In genomic region chr14:52006241-52006640, GRCm38 (mm10) we compare ENCODE assay signal across 11 mouse cellular contexts. TPM values are rescaled to one million over a fixed set of nuclear protein-coding genes. Genes with fewer than 3 reads are reported as not detected.
DNase-seq lines count a peak whose midpoint lies in the region; ATAC-seq and TF ChIP-seq lines count a peak whose summit lies in the region.
"Had no signal": no experiment of that assay in that cellular context is flagged by ENCODE, and none has a peak within 500 bp of the region (broad histone marks: within the 10 kb centered on the region; RNA-seq: fewer than 3 reads in every experiment).

No protein-coding gene starts in this region.

- no peaks in the 10 kb centered on the region for H3K4me1 ChIP-seq in MEL (ENCODE audit: control insufficient read depth in 1 of 2, insufficient read depth in 2 of 2, low read length in 2 of 2)
- H3K4me1 ChIP-seq in heart, postnatal 0 days (ENCODE audit: control insufficient read depth, insufficient read depth): peaks cover 18% of the 10 kb centered on the region

- H3K4me2 ChIP-seq in heart, postnatal 0 days (ENCODE audit: low read depth, low read length): peak overlapping the region; percentile 20; the same call in 1 of the 2 replicates

- ATAC-seq in heart, postnatal 0 days (ENCODE audit: insufficient read depth, low read depth): peak; percentile 43; the same call in 1 of the 2 replicates

- 41% methylated on average over 8 of the region's 8 CpGs for WGBS in heart, postnatal 0 days

- intact Hi-C loops in left cerebral cortex, adult 2 months (cut with DNase I): no loop called here
- intact Hi-C loops in left cerebral cortex, postnatal 25 days (cut with DNase I): loop anchor here (5.0 kb wide), 1 partner anchor 104 kb away; no protein-coding TSS in a partner anchor

- TF ChIP-seq RAD21 in MEL (IDR thresholded peaks at IDR 0.05; ENCODE audit: low read depth, low read length): no peak

- H3K27ac ChIP-seq in left cerebral cortex, adult 2 months: no peak overlapping the region
- H3K27ac ChIP-seq in MEL (ENCODE audit: control insufficient read depth, low read depth, low read length): no peak overlapping the region
- H3K27ac ChIP-seq in heart, postnatal 0 days (ENCODE audit: low read depth): no peak overlapping the region

- H3K9ac ChIP-seq in MEL (ENCODE audit: control insufficient read depth, low read depth, low read length, poor library complexity, severe bottlenecking): no peak overlapping the region
- H3K9ac ChIP-seq in heart, postnatal 0 days (replicated peaks; ENCODE audit: low read depth, low read length): no peak overlapping the region

- TF ChIP-seq EP300 in MEL (IDR thresholded peaks at IDR 0.05; ENCODE audit: low read depth in 1 of 2, low read length in 2 of 2): no peak
- no peak for TF ChIP-seq EP300 in heart, postnatal 0 days (IDR thresholded peaks at IDR 0.05; ENCODE audit: low read depth)

- no peak overlapping the region for H3K4me3 ChIP-seq in left cerebral cortex, adult 2 months
- no peak overlapping the region for H3K4me3 ChIP-seq in MEL (ENCODE audit: control insufficient read depth in 1 of 2, insufficient read depth in 1 of 2, low read depth in 2 of 2, low read length in 2 of 2)
- H3K4me3 ChIP-seq in heart, postnatal 0 days (ENCODE audit: low read depth, low read length): no peak overlapping the region

- H3K9me3 ChIP-seq in MEL (replicated peaks; ENCODE audit: insufficient read depth, low read length): no peaks in the 10 kb centered on the region
- no peaks in the 10 kb centered on the region for H3K9me3 ChIP-seq in heart, postnatal 0 days (replicated peaks; ENCODE audit: control insufficient read depth, low read length)

- TF ChIP-seq POLR2A in MEL (IDR thresholded peaks at IDR 0.05; ENCODE audit: control insufficient read depth in 1 of 2, insufficient read depth in 1 of 2, low read depth in 1 of 2, low read length in 2 of 2, poor library complexity in 1 of 2): no peak

- no peaks in the 10 kb centered on the region; a peak in 1 of 4 replicates for H3K36me3 ChIP-seq in MEL (ENCODE audit: control insufficient read depth in 1 of 2, insufficient read depth in 2 of 2, low read length in 2 of 2)
- H3K36me3 ChIP-seq in heart, postnatal 0 days (replicated peaks; ENCODE audit: control insufficient read depth, insufficient read depth, low read length): peaks cover 70% of the 10 kb centered on the region

- TF ChIP-seq CTCF in left cerebral cortex, adult 2 months (IDR thresholded peaks at IDR 0.05): peak; percentile 35
- TF ChIP-seq CTCF in MEL (IDR thresholded peaks at IDR 0.05 in 2 of 3, conservative IDR thresholded peaks at IDR 0.05 in 1 of 3; ENCODE audit: control insufficient read depth in 1 of 3, insufficient read depth in 1 of 3, low read depth in 2 of 3, low read length in 3 of 3, poor library complexity in 1 of 3, severe bottlenecking in 1 of 3): peak in 2 of 3 experiments; percentile 31 to 52; a peak in 4 of 6 replicates
- TF ChIP-seq CTCF in heart, postnatal 0 days (IDR thresholded peaks at IDR 0.05; ENCODE audit: low read depth): peak; percentile 48

- H3K27me3 ChIP-seq in MEL (ENCODE audit: control insufficient read depth in 1 of 2, insufficient read depth in 2 of 2, low read length in 2 of 2): no peaks in the 10 kb centered on the region
- H3K27me3 ChIP-seq in heart, postnatal 0 days (ENCODE audit: control insufficient read depth, insufficient read depth, low read length): no peaks in the 10 kb centered on the region
- H3K27me3 ChIP-seq: CH12.LX had no signal

- DNase-seq in cerebellum, adult 9-11 months: peak; percentile 56
- DNase-seq in cerebellum, adult 18-20 months: no peak
- DNase-seq in left cerebral cortex, adult 2 months (ENCODE audit: extremely low spot score in 1 of 2, low spot score in 2 of 2): no peak
- no peak for DNase-seq in left cerebral cortex, adult 18-20 months (ENCODE audit: low spot score in 2 of 2)
- no peak for DNase-seq in MEL (ENCODE audit: low read depth, low spot score)
- DNase-seq in heart, postnatal 0 days (ENCODE audit: low spot score): peak; percentile 37
- DNase-seq in left cerebral cortex, postnatal 25 days (ENCODE audit: low spot score in 2 of 2): no peak
- no peak for DNase-seq in spleen, adult 18-20 months
- DNase-seq: gastrocnemius, postnatal 10 days had no signal

- no peaks in the 10 kb centered on the region for H3K79me2 ChIP-seq in MEL (ENCODE audit: control insufficient read depth, insufficient read depth, low read length, poor library complexity)

TF ChIP-seq in MEL, 35 proteins besides CTCF, POLR2A, EP300 and RAD21:
- peak; percentile 34; the same call in 1 of the 2 replicates for TF ChIP-seq SMC3 (IDR thresholded peaks at IDR 0.05; ENCODE audit: low read depth, low read length)
- TF ChIP-seq ZNF384 (IDR thresholded peaks at IDR 0.05; ENCODE audit: low read depth, low read length): no peak
- no peak for TF ChIP-seq MYB (IDR thresholded peaks at IDR 0.05; ENCODE audit: low read depth, low read length)

RNA-seq across cellular contexts. Expression of gene Tmem253, which starts 9.2 kb away (rescaled TPM):
- under 1 TPM in 1 of 2 experiments, not detected in 1; 0.37 TPM for total RNA-seq in left cerebral cortex, adult 2 months (2021)
- total RNA-seq in left cerebral cortex, adult 18-20 months (2021): under 1 TPM; 0.28 to 0.56 TPM
- total RNA-seq in MEL (2012; rRNA removed): 0.39 and 0.46 TPM in 2 replicates
- polyA plus RNA-seq in MEL (2012; ENCODE audit: insufficient read depth in 1 of 2, insufficient read length in 2 of 2, low read depth in 1 of 2, low replicate concordance in 2 of 2, missing spikeins in 1 of 2): 1 to 10 TPM in 1 of 2 experiments, not detected in 1; 3.6 TPM
- 0.57 TPM in 1 of 2 replicates, not detected in the other for total RNA-seq in heart, postnatal 0 days (2014; rRNA removed; ENCODE audit: low replicate concordance)
- polyA plus RNA-seq in heart, postnatal 0 days (2015; fragmentation: Nextera tagmentation; extraction: Ambion mirVana): 0.18 and 1.0 TPM in 2 replicates
- total RNA-seq in left cerebral cortex, postnatal 25 days (2021): under 1 TPM in 1 of 2 experiments, not detected in 1; 0.60 TPM

RNA-seq across cellular contexts. Expression of gene Zfp219, which starts 14.3 kb away (rescaled TPM):
- total RNA-seq in left cerebral cortex, adult 2 months (2021): 10 to 100 TPM; 36.4 to 41.4 TPM
- 10 to 100 TPM; 40.6 to 41.3 TPM for total RNA-seq in left cerebral cortex, adult 18-20 months (2021)
- 32.1 and 36.3 TPM in 2 replicates for total RNA-seq in MEL (2012; rRNA removed)
- 10 to 100 TPM in 1 of 2 experiments, not detected in 1; 46.9 TPM for polyA plus RNA-seq in MEL (2012; ENCODE audit: insufficient read depth in 1 of 2, insufficient read length in 2 of 2, low read depth in 1 of 2, low replicate concordance in 2 of 2, missing spikeins in 1 of 2)
- 41.2 and 51.6 TPM in 2 replicates for total RNA-seq in heart, postnatal 0 days (2014; rRNA removed; ENCODE audit: low replicate concordance)
- 12.7 and 13.9 TPM in 2 replicates for polyA plus RNA-seq in heart, postnatal 0 days (2015; fragmentation: Nextera tagmentation; extraction: Ambion mirVana)
- total RNA-seq in left cerebral cortex, postnatal 25 days (2021): 10 to 100 TPM; 32.0 to 36.3 TPM

RNA-seq across cellular contexts. Expression of gene Arhgef40, which starts 21.7 kb away (rescaled TPM):
- total RNA-seq in left cerebral cortex, adult 2 months (2021): 10 to 100 TPM; 28.8 to 31.1 TPM
- 10 to 100 TPM; 23.4 to 28.6 TPM for total RNA-seq in left cerebral cortex, adult 18-20 months (2021)
- 6.4 and 9.9 TPM in 2 replicates for total RNA-seq in MEL (2012; rRNA removed)
- polyA plus RNA-seq in MEL (2012; ENCODE audit: insufficient read depth in 1 of 2, insufficient read length in 2 of 2, low read depth in 1 of 2, low replicate concordance in 2 of 2, missing spikeins in 1 of 2): 100 to 1,000 TPM in 1 of 2 experiments, 10 to 100 TPM in 1; 37.5 to 150 TPM
- total RNA-seq in heart, postnatal 0 days (2014; rRNA removed; ENCODE audit: low replicate concordance): 35.4 and 36.4 TPM in 2 replicates
- 26.9 and 27.6 TPM in 2 replicates for polyA plus RNA-seq in heart, postnatal 0 days (2015; fragmentation: Nextera tagmentation; extraction: Ambion mirVana)
- 10 to 100 TPM; 26.3 to 28.5 TPM for total RNA-seq in left cerebral cortex, postnatal 25 days (2021)

RNA-seq across cellular contexts. Expression of gene Olfr221, which starts 36.0 kb away (rescaled TPM):
- total RNA-seq in left cerebral cortex, adult 2 months (2021): not detected
- total RNA-seq in left cerebral cortex, adult 18-20 months (2021): not detected
- not detected in 2 replicates for total RNA-seq in MEL (2012; rRNA removed)
- not detected for polyA plus RNA-seq in MEL (2012; ENCODE audit: insufficient read depth in 1 of 2, insufficient read length in 2 of 2, low read depth in 1 of 2, low replicate concordance in 2 of 2, missing spikeins in 1 of 2)
- not detected in 2 replicates for total RNA-seq in heart, postnatal 0 days (2014; rRNA removed; ENCODE audit: low replicate concordance)
- not detected in 2 replicates for polyA plus RNA-seq in heart, postnatal 0 days (2015; fragmentation: Nextera tagmentation; extraction: Ambion mirVana)
- total RNA-seq in left cerebral cortex, postnatal 25 days (2021): not detected
- total RNA-seq: CH12.LX; gastrocnemius, postnatal 10 days; layer of hippocampus, postnatal 25 days had no signal

Comparison
In these comparisons a context has a peak if more than half of its experiments do, and no peak if none do; other contexts are left out.
1. DNase-seq: peak in cerebellum, adult 9-11 months (single experiment) and heart, postnatal 0 days (single experiment); none in cerebellum, adult 18-20 months (0 of 2), left cerebral cortex, adult 2 months (0 of 2), left cerebral cortex, adult 18-20 months (0 of 2), MEL (single experiment), left cerebral cortex, postnatal 25 days (0 of 2) and spleen, adult 18-20 months (0 of 2).
2. Peak in every context shown above with its lines, with median percentiles within 50 percentile points of each other: CTCF ChIP-seq.